Mouse (Mus musculus) intestine, embryonic 16.5 days (tissue): ENCODE data around the gene Gm10382. TPM values are rescaled to one million over a fixed set of nuclear protein-coding genes. Genes with fewer than 3 reads are reported as not detected.
A peak's percentile ranks its signal among the peaks of the same experiment; 100 is the strongest.
"Not testable (repeated sequence)": the region's sequence is repeated elsewhere in the genome, so short reads cannot be mapped to it uniquely, and the experiment has no call there.

ENCODE experiments used
- ATAC-seq: fragments of 200-750 bp; cut with Nextera tagmentation; 2 replicates; pipeline ENCODE4 v1.8.0; 2017; ENCODE audit warnings: moderate TSS enrichment, moderate library complexity
- H3K27ac ChIP-seq: fragments of 300-500 bp; sonication (generic); 2 replicates; pipeline ENCODE4 v1.5.1; 2014; ENCODE audit warnings: mild to moderate bottlenecking, low read length
- H3K27me3 ChIP-seq: fragments of 300-500 bp; sonication (generic); replicated peaks from 2 replicates; pipeline ENCODE4 v1.6.1; 2014; ENCODE audit warnings: low read length, control low read depth, mixed read lengths; ENCODE audit not compliant: control insufficient read depth, insufficient read depth
- H3K36me3 ChIP-seq: fragments of 300-500 bp; sonication (generic); 2 replicates; pipeline ENCODE4 v1.6.1; 2014; ENCODE audit warnings: low read length, control low read depth; ENCODE audit not compliant: control insufficient read depth, insufficient read depth
- H3K4me1 ChIP-seq: fragments of 300-500 bp; sonication (generic); 2 replicates; pipeline ENCODE4 v1.6.1; 2014; ENCODE audit warnings: low read length, control low read depth, mixed read lengths; ENCODE audit not compliant: control insufficient read depth, insufficient read depth
- H3K4me2 ChIP-seq: fragments of 300-500 bp; sonication (generic); 2 replicates; pipeline ENCODE4 v1.6.1; 2014; ENCODE audit warnings: low read depth, low read length, control low read depth
- H3K4me3 ChIP-seq: fragments of 300-500 bp; sonication (generic); 2 replicates; pipeline ENCODE4 v1.5.1; 2014; ENCODE audit warnings: mild to moderate bottlenecking, low read length
- H3K9ac ChIP-seq: fragments of 300-500 bp; sonication (generic); 2 replicates; pipeline ENCODE4 v1.6.1; 2014; ENCODE audit warnings: low read depth, low read length
- H3K9me3 ChIP-seq: fragments of 300-500 bp; sonication (generic); 2 replicates; pipeline ENCODE4 v1.6.1; 2016; ENCODE audit warnings: low read length, control low read depth; ENCODE audit not compliant: control insufficient read depth
- WGBS: fragments of 180-500 bp; shearing (Covaris S2); extraction: QIAGEN DNeasy Blood & Tissue Kit; methylation state at CpG from one replicate; pipeline ENCODE4 v1.1.7; 2014; 5-methylcytosine and 5-hydroxymethylcytosine counted together
- polyA plus RNA-seq: library from polyadenylated mRNA; unstranded; fragments of >200 nt; fragmentation: Nextera tagmentation; extraction: Ambion mirVana; gene quantifications from 2 replicates; pipeline ENCODE4 v1.2.1, GENCODE M21; 2015

Gm10382 gene
- polyA plus RNA-seq, 1 experiment from 2014 or later: 0.24 TPM

DNA sequence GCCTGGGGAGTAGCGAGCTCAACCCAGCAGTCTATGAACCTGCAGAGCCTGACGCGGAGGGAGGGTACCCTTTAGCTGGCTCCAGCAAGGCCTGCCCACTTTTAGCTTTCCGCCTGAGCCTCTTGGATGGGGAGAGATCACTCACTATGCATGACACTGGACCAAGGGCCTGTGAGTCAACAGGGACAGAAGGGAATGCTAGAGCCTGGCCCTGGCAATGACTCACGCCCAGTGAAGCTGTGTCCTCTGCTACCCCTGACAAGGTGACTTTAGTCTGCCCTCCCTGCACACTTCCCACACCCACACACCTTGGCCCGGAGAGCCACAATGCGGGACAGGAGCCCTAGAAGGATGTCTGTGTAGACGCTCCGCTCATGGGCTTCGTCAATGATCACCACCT is 37.2 kb downstream of the Gm10382 start:
- H3K27ac ChIP-seq: no peak overlapping the region
- no peaks in the 10 kb centered on the region for H3K27me3 ChIP-seq
- no peaks in the 10 kb centered on the region for H3K4me1 ChIP-seq
- WGBS: 91% methylated on average over 10 of the region's 10 CpGs
- H3K36me3 ChIP-seq: peaks cover 54% of the 10 kb centered on the region
- H3K9ac ChIP-seq: no peak overlapping the region
- H3K4me3 ChIP-seq: no peak overlapping the region
- no peak overlapping the region for H3K4me2 ChIP-seq
- no peaks in the 10 kb centered on the region for H3K9me3 ChIP-seq
- ATAC-seq: no peak

DNA sequence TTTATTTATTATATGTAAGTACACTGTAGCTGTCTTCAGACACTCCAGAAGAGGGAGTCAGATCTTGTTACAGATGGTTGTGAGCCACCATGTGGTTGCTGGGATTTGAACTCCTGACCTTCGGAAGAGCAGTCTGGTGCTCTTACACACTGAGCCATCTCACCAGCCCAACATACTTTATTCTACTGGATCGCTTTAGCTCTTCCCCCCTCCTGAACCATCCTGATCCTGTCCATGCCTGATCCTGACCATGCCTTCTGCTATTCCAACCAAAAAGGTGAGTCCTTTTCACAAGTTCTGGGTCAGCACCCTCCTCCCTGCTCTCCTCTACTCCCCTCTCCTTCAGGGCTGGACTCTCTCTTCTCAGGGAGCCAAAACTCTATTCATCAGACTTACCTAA is 43.2 kb downstream of the Gm10382 start:
- not testable (repeated sequence) for ATAC-seq, H3K9me3 ChIP-seq, H3K9ac ChIP-seq, H3K4me3 ChIP-seq, H3K27ac ChIP-seq, H3K27me3 ChIP-seq, H3K4me1 ChIP-seq, H3K4me2 ChIP-seq
- peaks cover 23% of the 10 kb centered on the region for H3K36me3 ChIP-seq
- 88% methylated on average over 2 of the region's 2 CpGs for WGBS

DNA sequence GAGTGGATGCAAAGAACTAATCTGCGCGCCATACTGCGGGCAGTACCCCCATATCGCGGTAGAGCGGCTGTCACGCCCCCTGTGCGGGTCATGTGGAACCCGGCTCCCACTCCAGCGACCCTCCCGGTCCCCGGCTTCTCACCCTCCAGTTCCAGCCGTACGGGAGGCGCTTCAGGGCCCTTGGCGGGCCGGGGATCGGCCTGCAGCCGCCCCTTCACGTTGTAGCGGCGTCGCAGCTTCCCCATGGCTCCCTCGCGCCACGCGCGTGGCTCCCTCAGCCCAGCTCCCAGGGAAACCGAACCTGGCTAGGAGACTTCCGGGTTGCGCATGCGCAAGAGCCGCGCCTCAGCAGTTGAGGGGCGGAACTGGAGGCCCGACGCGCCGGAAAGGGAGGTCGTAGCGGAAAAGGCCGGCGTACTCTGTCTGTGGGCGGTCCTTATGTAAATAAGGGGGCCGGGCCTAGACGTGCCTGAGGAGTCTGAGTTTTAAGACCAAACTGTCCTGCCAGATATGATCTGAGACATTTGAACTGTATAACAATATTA is 44.7 kb downstream of the Gm10382 start, which contains the start of gene Dhx37:
Gene Dhx37, minus strand, starts transcription at position 329 of the 545 bp plus-strand sequence.
- Histone ChIP-seq H3K27me3 (no peaks in the 10 kb centered on the region), H3K9me3 (no peaks in the 10 kb centered on the region), H3K4me2 (peak within 1 kb of the TSS; percentile 91), H3K4me1 (peaks cover 9% of the 10 kb centered on the region), H3K36me3 (peaks cover 12% of the 10 kb centered on the region), H3K9ac (peak within 1 kb of the TSS; percentile 93), H3K4me3 (peak within 1 kb of the TSS; percentile 99), H3K27ac (peak within 1 kb of the TSS; percentile 33; the same call in 1 of the 2 replicates)
- WGBS: under 1% methylated on average over 46 of the region's 46 CpGs
- ATAC-seq: peak; percentile 96

DNA sequence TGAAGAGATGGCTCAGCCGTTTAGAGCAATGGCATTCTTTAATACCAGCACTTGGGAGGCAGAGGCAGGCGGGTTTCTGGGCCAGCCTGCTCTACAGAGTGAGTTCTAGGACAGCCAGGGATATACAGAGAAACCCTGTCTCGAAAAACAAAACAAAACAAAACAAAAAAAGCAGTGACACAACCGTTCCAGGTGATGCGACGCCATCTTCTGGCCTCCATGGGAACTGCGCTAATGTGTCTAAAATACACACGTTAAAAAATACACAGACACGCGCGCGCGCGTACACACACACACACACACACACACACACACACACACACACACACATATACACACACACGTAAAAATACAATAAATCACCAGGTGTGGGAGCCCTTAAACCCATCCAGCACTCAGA is 45.2 kb downstream of the Gm10382 start:
- peak overlapping the region; percentile 31; the same call in 1 of the 2 replicates for H3K4me2 ChIP-seq
- not testable (repeated sequence) for H3K27me3 ChIP-seq, H3K9me3 ChIP-seq, ATAC-seq, H3K4me1 ChIP-seq, H3K9ac ChIP-seq, H3K27ac ChIP-seq, H3K36me3 ChIP-seq
- 54% methylated on average over 15 of the region's 15 CpGs for WGBS
- peak overlapping the region; percentile 6; the same call in 1 of the 2 replicates for H3K4me3 ChIP-seq

Other genes with a start within 250 kb of the Gm10382 start
- gene Ncor2, start 210.1 kb upstream of the Gm10382 start, polyA plus RNA-seq: 13.1 and 14.4 TPM in 2 replicates
- 59.9 and 73.1 TPM in 2 replicates for gene Scarb1, start 48.2 kb upstream of the Gm10382 start, polyA plus RNA-seq
- gene Ubc, start 880 bp downstream of the Gm10382 start, polyA plus RNA-seq: 897 and 920 TPM in 2 replicates
- gene Dhx37, start 44.8 kb downstream of the Gm10382 start, polyA plus RNA-seq: 8.3 and 10.2 TPM in 2 replicates
- 58.2 and 58.3 TPM in 2 replicates for gene Bri3bp, start 52.2 kb downstream of the Gm10382 start, polyA plus RNA-seq
- 81.3 and 83.5 TPM in 2 replicates for gene Aacs, start 86.5 kb downstream of the Gm10382 start, polyA plus RNA-seq
- 0.11 and 0.16 TPM in 2 replicates for gene Tmem132b, start 142.5 kb downstream of the Gm10382 start, polyA plus RNA-seq